Mouse (Mus musculus): ENCODE results near the gene Tecr. TPM values are rescaled to one million over a fixed set of nuclear protein-coding genes. Genes with fewer than 3 reads are reported as not detected.

Tecr gene
- polyA plus RNA-seq, 1 experiment from 2014 or later, result 704 TPM

GRCm38 (mm10) chr8:83649699-83650098 lies 41.9 kb upstream of the Tecr start:
- H3K4me1 ChIP-seq (ENCODE audit: control insufficient read depth, insufficient read depth, low read length), result peaks cover 7% of the 10 kb centered on the region; the same call in 1 of the 2 replicates
- no peak overlapping the region for H3K9ac ChIP-seq (ENCODE audit: low read length)
- DNase-seq (ENCODE audit: low spot score) (no peak), ATAC-seq (ENCODE audit: insufficient number of reproducible peaks, low FRiP score, low TSS enrichment, low read depth) (no peak)
- H3K36me3 ChIP-seq (ENCODE audit: control insufficient read depth, insufficient read depth, low read length), result no peaks in the 10 kb centered on the region
- no peak overlapping the region for H3K4me3 ChIP-seq (ENCODE audit: low read depth, low read length)
- 95% methylated on average over 6 of the region's 6 CpGs for WGBS
- no peak overlapping the region for H3K4me2 ChIP-seq (ENCODE audit: low read depth, severe bottlenecking)
- no peaks in the 10 kb centered on the region for H3K9me3 ChIP-seq (ENCODE audit: control insufficient read depth, low read length)
- no peak overlapping the region for H3K27ac ChIP-seq (replicated peaks; ENCODE audit: low read depth, low read length)
- H3K27me3 ChIP-seq (ENCODE audit: control insufficient read depth, insufficient read depth, low read length), result no peaks in the 10 kb centered on the region

- 94% methylated on average over 4 of the region's 4 CpGs for WGBS
- ATAC-seq (ENCODE audit: insufficient number of reproducible peaks, low FRiP score, low TSS enrichment, low read depth), result no peak
Observed at GRCm38 (mm10) chr8:83648031-83648430, 40.3 kb upstream of the Tecr start.

GRCm38 (mm10) chr8:83647511-83647910 lies 39.7 kb upstream of the Tecr start:
- Histone ChIP-seq H3K27me3 (ENCODE audit: control insufficient read depth, insufficient read depth, low read length) (no peaks in the 10 kb centered on the region), H3K4me3 (ENCODE audit: low read depth, low read length) (no peak overlapping the region), H3K9me3 (ENCODE audit: control insufficient read depth, low read length) (no peaks in the 10 kb centered on the region), H3K36me3 (ENCODE audit: control insufficient read depth, insufficient read depth, low read length) (no peaks in the 10 kb centered on the region), H3K4me1 (ENCODE audit: control insufficient read depth, insufficient read depth, low read length) (no peaks in the 10 kb centered on the region), H3K9ac (ENCODE audit: low read length) (no peak overlapping the region), H3K27ac (replicated peaks; ENCODE audit: low read depth, low read length) (no peak overlapping the region), H3K4me2 (ENCODE audit: low read depth, severe bottlenecking) (no peak overlapping the region)
- DNase-seq (ENCODE audit: low spot score) (no peak), ATAC-seq (ENCODE audit: insufficient number of reproducible peaks, low FRiP score, low TSS enrichment, low read depth) (no peak)
- WGBS, result 95% methylated on average over 11 of the region's 11 CpGs

More at GRCm38 (mm10) chr8:83648031-83648430, 40.3 kb upstream of the Tecr start:
- Histone ChIP-seq H3K4me2 (ENCODE audit: low read depth, severe bottlenecking) (no peak overlapping the region), H3K4me3 (ENCODE audit: low read depth, low read length) (no peak overlapping the region), H3K9me3 (ENCODE audit: control insufficient read depth, low read length) (no peaks in the 10 kb centered on the region), H3K4me1 (ENCODE audit: control insufficient read depth, insufficient read depth, low read length) (no peaks in the 10 kb centered on the region), H3K27me3 (ENCODE audit: control insufficient read depth, insufficient read depth, low read length) (no peaks in the 10 kb centered on the region), H3K27ac (replicated peaks; ENCODE audit: low read depth, low read length) (no peak overlapping the region), H3K36me3 (ENCODE audit: control insufficient read depth, insufficient read depth, low read length) (no peaks in the 10 kb centered on the region), H3K9ac (ENCODE audit: low read length) (no peak overlapping the region)
- DNase-seq (ENCODE audit: low spot score), result no peak

DNA sequence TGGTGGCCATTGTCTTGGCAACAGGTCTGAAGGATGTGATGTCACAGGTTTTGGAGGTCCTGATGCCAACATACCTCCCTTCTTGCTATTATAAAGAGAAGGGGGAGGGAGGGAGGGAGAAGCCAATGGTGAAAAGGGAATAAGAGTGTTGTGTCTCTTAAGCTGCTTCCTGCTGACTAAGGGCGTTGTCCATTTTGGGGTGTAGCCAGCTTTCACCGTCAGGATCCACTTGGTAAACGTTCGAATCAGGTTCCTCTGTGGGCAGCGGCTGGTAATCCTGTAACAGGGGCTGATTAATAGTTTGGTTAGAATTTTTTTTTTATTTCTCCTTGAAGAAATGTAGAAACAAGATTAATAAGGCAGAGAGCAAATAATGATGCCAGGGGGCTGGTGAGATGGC lies 31.9 kb upstream of the Tecr start:
- no peak overlapping the region for H3K4me3 ChIP-seq (ENCODE audit: low read depth, low read length)
- no peak overlapping the region for H3K27ac ChIP-seq (replicated peaks; ENCODE audit: low read depth, low read length)
- DNase-seq (ENCODE audit: low spot score), result no peak
- WGBS, result 80% methylated on average over 5 of the region's 5 CpGs
- peaks cover 3% of the 10 kb centered on the region; the same call in 1 of the 2 replicates for H3K9me3 ChIP-seq (ENCODE audit: control insufficient read depth, low read length)
- H3K4me1 ChIP-seq (ENCODE audit: control insufficient read depth, insufficient read depth, low read length), result no peaks in the 10 kb centered on the region
- no peak overlapping the region for H3K9ac ChIP-seq (ENCODE audit: low read length)
- no peaks in the 10 kb centered on the region for H3K27me3 ChIP-seq (ENCODE audit: control insufficient read depth, insufficient read depth, low read length)
- ATAC-seq (ENCODE audit: insufficient number of reproducible peaks, low FRiP score, low TSS enrichment, low read depth), result no peak
- no peak overlapping the region for H3K4me2 ChIP-seq (ENCODE audit: low read depth, severe bottlenecking)
- H3K36me3 ChIP-seq (ENCODE audit: control insufficient read depth, insufficient read depth, low read length), result no peaks in the 10 kb centered on the region

DNA sequence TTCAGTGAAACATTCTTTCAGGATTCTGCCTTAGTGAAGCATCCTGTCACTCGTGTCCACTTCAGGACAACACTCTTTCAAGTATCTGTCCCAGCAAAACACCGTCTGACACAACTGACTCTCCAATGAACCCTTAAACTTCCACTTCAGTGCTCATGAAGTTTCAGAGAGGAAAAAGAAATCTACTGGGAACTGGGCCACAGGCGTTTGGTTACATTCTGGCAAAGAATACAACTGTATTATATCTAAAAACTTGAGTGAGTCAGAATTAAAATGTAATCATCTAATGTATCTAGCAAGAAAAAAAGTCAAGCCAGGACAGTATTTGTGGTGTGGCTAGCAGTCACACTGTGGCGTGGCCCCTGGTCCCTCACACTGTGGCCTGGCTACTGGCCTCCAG lies 31.1 kb upstream of the Tecr start:
- ATAC-seq (ENCODE audit: insufficient number of reproducible peaks, low FRiP score, low TSS enrichment, low read depth) (no peak), DNase-seq (ENCODE audit: low spot score) (no peak)
- 82% methylated on average over 4 of the region's 4 CpGs for WGBS
- H3K27me3 ChIP-seq (ENCODE audit: control insufficient read depth, insufficient read depth, low read length), result no peaks in the 10 kb centered on the region
- peaks cover 3% of the 10 kb centered on the region; the same call in 1 of the 2 replicates for H3K9me3 ChIP-seq (ENCODE audit: control insufficient read depth, low read length)
- H3K4me1 ChIP-seq (ENCODE audit: control insufficient read depth, insufficient read depth, low read length), result no peaks in the 10 kb centered on the region
- H3K4me3 ChIP-seq (ENCODE audit: low read depth, low read length), result no peak overlapping the region
- H3K4me2 ChIP-seq (ENCODE audit: low read depth, severe bottlenecking), result no peak overlapping the region
- H3K36me3 ChIP-seq (ENCODE audit: control insufficient read depth, insufficient read depth, low read length), result no peaks in the 10 kb centered on the region
- no peak overlapping the region for H3K27ac ChIP-seq (replicated peaks; ENCODE audit: low read depth, low read length)
- no peak overlapping the region for H3K9ac ChIP-seq (ENCODE audit: low read length)

DNA sequence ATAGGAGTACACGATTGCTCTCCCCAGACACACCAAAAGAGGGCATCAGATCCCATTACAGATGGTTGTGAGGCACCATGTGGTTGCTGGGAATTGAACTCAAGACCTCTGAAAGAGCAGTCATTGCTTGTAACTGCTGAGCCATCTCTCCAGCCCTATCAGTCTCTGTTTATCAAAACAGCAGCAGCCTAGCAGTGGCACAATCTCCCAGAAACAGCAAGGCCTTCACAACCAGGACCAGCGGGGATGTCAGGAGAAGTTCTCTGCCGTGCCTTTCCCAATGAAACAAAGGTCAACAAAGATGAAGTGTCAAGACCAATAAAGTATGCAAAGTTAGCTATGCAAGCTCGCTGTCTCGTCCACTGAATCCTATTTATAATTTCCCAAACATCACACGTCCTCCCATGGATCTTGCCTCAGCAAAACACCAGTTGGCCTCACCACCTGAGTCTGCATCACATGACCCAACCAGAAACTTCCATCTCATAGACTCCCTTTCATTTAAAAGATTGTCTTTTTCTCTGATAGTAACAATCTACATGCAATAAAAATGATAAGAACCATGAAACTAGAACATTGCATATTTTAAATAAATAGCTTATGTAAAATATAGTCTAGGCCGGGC lies 24.4 kb upstream of the Tecr start:
- no peaks in the 10 kb centered on the region for H3K36me3 ChIP-seq (ENCODE audit: control insufficient read depth, insufficient read depth, low read length)
- WGBS, result 88% methylated on average over 7 of the region's 7 CpGs

GRCm38 (mm10) chr8:83625676-83626299 lies 18.0 kb upstream of the Tecr start:
- Histone ChIP-seq H3K9ac (ENCODE audit: low read length) (no peak overlapping the region), H3K4me3 (ENCODE audit: low read depth, low read length) (no peak overlapping the region), H3K27ac (replicated peaks; ENCODE audit: low read depth, low read length) (no peak overlapping the region), H3K27me3 (ENCODE audit: control insufficient read depth, insufficient read depth, low read length) (no peaks in the 10 kb centered on the region), H3K9me3 (ENCODE audit: control insufficient read depth, low read length) (no peaks in the 10 kb centered on the region), H3K4me1 (ENCODE audit: control insufficient read depth, insufficient read depth, low read length) (no peaks in the 10 kb centered on the region), H3K36me3 (ENCODE audit: control insufficient read depth, insufficient read depth, low read length) (no peaks in the 10 kb centered on the region), H3K4me2 (ENCODE audit: low read depth, severe bottlenecking) (no peak overlapping the region)
- 87% methylated on average over 6 of the region's 6 CpGs for WGBS
- ATAC-seq (ENCODE audit: insufficient number of reproducible peaks, low FRiP score, low TSS enrichment, low read depth), result no peak
- DNase-seq (ENCODE audit: low spot score), result no peak

More for the DNA sequence above, 24.4 kb upstream of the Tecr start:
- no peaks in the 10 kb centered on the region for H3K27me3 ChIP-seq (ENCODE audit: control insufficient read depth, insufficient read depth, low read length)
- DNase-seq (ENCODE audit: low spot score) (no peak), ATAC-seq (ENCODE audit: insufficient number of reproducible peaks, low FRiP score, low TSS enrichment, low read depth) (no peak)
- no peak overlapping the region for H3K4me3 ChIP-seq (ENCODE audit: low read depth, low read length)
- H3K27ac ChIP-seq (replicated peaks; ENCODE audit: low read depth, low read length), result no peak overlapping the region
- no peak overlapping the region for H3K4me2 ChIP-seq (ENCODE audit: low read depth, severe bottlenecking)
- H3K4me1 ChIP-seq (ENCODE audit: control insufficient read depth, insufficient read depth, low read length), result no peaks in the 10 kb centered on the region
- H3K9ac ChIP-seq (ENCODE audit: low read length), result no peak overlapping the region
- peaks cover 3% of the 10 kb centered on the region; the same call in 1 of the 2 replicates for H3K9me3 ChIP-seq (ENCODE audit: control insufficient read depth, low read length)

DNA sequence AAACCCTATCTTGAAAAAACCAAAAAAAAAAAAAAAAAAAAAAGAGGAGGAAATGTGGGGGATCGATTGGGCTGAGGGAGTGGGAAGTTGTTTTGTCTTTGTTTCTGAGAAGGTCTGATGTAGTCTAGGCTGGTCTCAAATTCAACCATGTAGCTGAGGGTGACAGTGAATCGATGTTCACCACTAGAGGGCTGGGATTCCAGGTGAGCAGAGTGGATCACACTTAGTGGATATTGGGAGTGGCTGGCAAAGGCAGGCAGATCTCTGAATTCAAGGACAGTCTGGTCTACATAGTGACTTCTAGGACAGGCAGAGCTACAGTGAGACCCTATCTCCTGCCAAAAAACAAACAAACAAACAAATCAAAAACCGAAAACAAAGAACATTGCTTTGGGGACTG lies 17.0 kb upstream of the Tecr start:
- ATAC-seq (ENCODE audit: insufficient number of reproducible peaks, low FRiP score, low TSS enrichment, low read depth), result no peak
- peak; percentile 39 for DNase-seq (ENCODE audit: low spot score)
- 48% methylated on average over 3 of the region's 3 CpGs for WGBS

More for the DNA sequence above, 17.0 kb upstream of the Tecr start:
- Histone ChIP-seq H3K4me2 (ENCODE audit: low read depth, severe bottlenecking) (no peak overlapping the region), H3K27ac (replicated peaks; ENCODE audit: low read depth, low read length) (no peak overlapping the region), H3K36me3 (ENCODE audit: control insufficient read depth, insufficient read depth, low read length) (no peaks in the 10 kb centered on the region), H3K9me3 (ENCODE audit: control insufficient read depth, low read length) (no peaks in the 10 kb centered on the region), H3K4me3 (ENCODE audit: low read depth, low read length) (no peak overlapping the region), H3K27me3 (ENCODE audit: control insufficient read depth, insufficient read depth, low read length) (no peaks in the 10 kb centered on the region), H3K9ac (ENCODE audit: low read length) (no peak overlapping the region), H3K4me1 (ENCODE audit: control insufficient read depth, insufficient read depth, low read length) (no peaks in the 10 kb centered on the region)
